ENCODE assay signal across 34 mouse cellular contexts in the genomic region with DNA sequence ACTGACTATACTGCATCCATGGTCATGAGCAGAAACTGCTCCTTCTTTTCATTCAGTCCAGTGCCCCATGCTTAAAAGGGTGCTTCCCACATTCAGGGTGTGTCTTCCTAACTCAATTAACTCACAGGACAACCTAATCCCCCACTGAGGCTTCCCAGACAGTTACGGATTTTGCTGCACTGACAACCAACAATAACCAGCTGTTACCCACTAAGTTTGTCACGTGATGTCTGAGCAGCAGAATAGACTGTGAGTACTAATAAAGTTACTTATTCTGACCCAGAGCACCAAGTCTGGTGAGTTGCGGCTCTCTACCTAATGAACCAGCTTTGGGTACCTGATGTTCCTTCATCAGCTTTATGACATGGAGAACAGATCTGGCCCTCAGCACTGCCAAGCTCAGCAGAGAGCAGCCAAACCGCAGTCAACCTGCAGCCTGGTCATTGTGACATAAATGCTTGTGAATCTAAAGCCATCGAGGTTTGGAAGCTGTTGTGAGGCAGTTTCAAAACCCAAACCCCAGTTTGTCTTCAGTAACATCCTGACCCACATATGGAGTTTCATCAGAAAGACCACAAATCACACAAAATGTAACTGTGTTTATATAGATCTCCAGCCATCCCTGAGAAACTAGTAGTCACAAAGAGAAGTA. TPM values are rescaled to one million over a fixed set of nuclear protein-coding genes. Genes with fewer than 3 reads are reported as not detected.
DNase-seq lines count a peak whose midpoint lies in the region; ATAC-seq and TF ChIP-seq lines count a peak whose summit lies in the region.
"Had no signal": no experiment of that assay in that cellular context is flagged by ENCODE, and none has a peak within 500 bp of the region (broad histone marks: within the 10 kb centered on the region; RNA-seq: fewer than 3 reads in every experiment).

No protein-coding gene starts in this region.

- no peak overlapping the region for H3K4me2 ChIP-seq in kidney, embryonic 16.5 days (replicated peaks; ENCODE audit: low read depth, low read length)
- H3K4me2 ChIP-seq in hindbrain, postnatal 0 days (ENCODE audit: low read depth, low read length) = no peak overlapping the region
- H3K4me2 ChIP-seq: embryonic facial prominence, embryonic 13.5 days; forebrain, embryonic 13.5 days; heart, embryonic 11.5 days; hindbrain, embryonic 13.5 days; limb, embryonic 13.5 days; liver, embryonic 11.5 days; midbrain, embryonic 13.5 days; neural tube, embryonic 15.5 days; stomach, embryonic 15.5 days had no signal

- no peaks in the 10 kb centered on the region for H3K9me3 ChIP-seq in kidney, embryonic 16.5 days (ENCODE audit: low read length)
- H3K9me3 ChIP-seq in hindbrain, postnatal 0 days (ENCODE audit: low read length) = no peaks in the 10 kb centered on the region
- H3K9me3 ChIP-seq: embryonic facial prominence, embryonic 13.5 days; forebrain, embryonic 13.5 days; hindbrain, embryonic 13.5 days; limb, embryonic 13.5 days; midbrain, embryonic 13.5 days; neural tube, embryonic 15.5 days; stomach, embryonic 15.5 days had no signal

- no peak for DNase-seq in kidney, adult 8-10 months
- peak; percentile 33 for DNase-seq in brain, adult 2 months (ENCODE audit: low read depth, low spot score)
- no peak for DNase-seq in right cerebral cortex, postnatal 10 days (ENCODE audit: low spot score in 2 of 2)
- DNase-seq in hindbrain, postnatal 0 days (ENCODE audit: low spot score) = no peak
- DNase-seq in layer of hippocampus, adult 8-10 months (ENCODE audit: low spot score in 2 of 2) = no peak
- DNase-seq: adrenal gland, postnatal 25 days; B cell, adult 2 months; cerebellum, postnatal 25 days; embryo, embryonic 11 days; gastrocnemius, postnatal 10 days; heart, adult 18-20 months; heart, postnatal 4 days; kidney, postnatal 10 days; liver, postnatal 0 days; lung, postnatal 36 days; retina, postnatal 1 day; right cerebral cortex, postnatal 25 days; thymus, postnatal 14 days had no signal

- H3K9ac ChIP-seq in kidney, embryonic 16.5 days (replicated peaks; ENCODE audit: low read length) = no peak overlapping the region
- H3K9ac ChIP-seq in hindbrain, postnatal 0 days (replicated peaks; ENCODE audit: low read length) = no peak overlapping the region
- H3K9ac ChIP-seq: embryonic facial prominence, embryonic 13.5 days; forebrain, embryonic 13.5 days; hindbrain, embryonic 13.5 days; limb, embryonic 13.5 days; liver, postnatal 0 days; midbrain, embryonic 13.5 days; neural tube, embryonic 15.5 days; stomach, embryonic 15.5 days had no signal

- no peaks in the 10 kb centered on the region for H3K4me1 ChIP-seq in kidney, embryonic 16.5 days (ENCODE audit: insufficient read depth, low read length)
- no peaks in the 10 kb centered on the region for H3K4me1 ChIP-seq in hindbrain, postnatal 0 days (ENCODE audit: insufficient read depth, low read length)
- H3K4me1 ChIP-seq: forebrain, embryonic 13.5 days; hindbrain, embryonic 13.5 days; limb, embryonic 13.5 days; midbrain, embryonic 13.5 days; neural tube, embryonic 15.5 days; stomach, embryonic 15.5 days had no signal

- H3K27ac ChIP-seq in kidney, embryonic 16.5 days (ENCODE audit: low read length) = no peak overlapping the region
- no peak overlapping the region for H3K27ac ChIP-seq in hindbrain, postnatal 0 days
- H3K27ac ChIP-seq: embryonic facial prominence, embryonic 13.5 days; forebrain, embryonic 13.5 days; hindbrain, embryonic 13.5 days; left cerebral cortex, adult 2 months; limb, embryonic 13.5 days; midbrain, embryonic 13.5 days; neural tube, embryonic 15.5 days; stomach, embryonic 15.5 days had no signal

- no peaks in the 10 kb centered on the region for H3K27me3 ChIP-seq in kidney, embryonic 16.5 days (ENCODE audit: insufficient read depth, low read length)
- H3K27me3 ChIP-seq in hindbrain, postnatal 0 days (ENCODE audit: insufficient read depth, low read length) = no peaks in the 10 kb centered on the region
- H3K27me3 ChIP-seq: CH12.LX; embryonic facial prominence, embryonic 13.5 days; forebrain, embryonic 13.5 days; hindbrain, embryonic 13.5 days; limb, embryonic 13.5 days; midbrain, embryonic 13.5 days; neural tube, embryonic 15.5 days; stomach, embryonic 15.5 days had no signal

- peak; percentile 39; the same call in 1 of the 2 replicates for ATAC-seq in kidney, embryonic 16.5 days (ENCODE audit: low FRiP score, low TSS enrichment)
- peak; percentile 36; the same call in 1 of the 2 replicates for ATAC-seq in megakaryocyte, adult 5-6 weeks (ENCODE audit: poor library complexity, severe bottlenecking)
- no peak for ATAC-seq in hindbrain, postnatal 0 days
- ATAC-seq: forebrain, embryonic 13.5 days; intestine, postnatal 0 days; liver, postnatal 0 days; midbrain, embryonic 13.5 days had no signal

- no peak overlapping the region for H3K4me3 ChIP-seq in kidney, embryonic 16.5 days (ENCODE audit: low read length)
- no peak overlapping the region for H3K4me3 ChIP-seq in hindbrain, postnatal 0 days (ENCODE audit: low read length)
- H3K4me3 ChIP-seq: embryonic facial prominence, embryonic 13.5 days; erythroblast, embryonic 14.5 days; forebrain, embryonic 13.5 days; hindbrain, embryonic 13.5 days; left cerebral cortex, adult 2 months; limb, embryonic 13.5 days; midbrain, embryonic 13.5 days; neural tube, embryonic 15.5 days; stomach, embryonic 15.5 days had no signal

- no peaks in the 10 kb centered on the region for H3K36me3 ChIP-seq in kidney, embryonic 16.5 days (ENCODE audit: insufficient read depth, low read length)
- H3K36me3 ChIP-seq in hindbrain, postnatal 0 days (ENCODE audit: insufficient read depth, low read length) = no peaks in the 10 kb centered on the region; the same call in 1 of the 2 replicates
- H3K36me3 ChIP-seq: embryonic facial prominence, embryonic 13.5 days; hindbrain, embryonic 13.5 days; limb, embryonic 13.5 days; neural tube, embryonic 15.5 days; stomach, embryonic 15.5 days had no signal

- 71% methylated on average over 5 of the region's 5 CpGs for WGBS in kidney, embryonic 16.5 days
- WGBS in hindbrain, postnatal 0 days = 88% methylated on average over 5 of the region's 5 CpGs

- TF ChIP-seq CTCF in hindbrain, postnatal 0 days (IDR thresholded peaks at IDR 0.05; ENCODE audit: low read depth) = no peak

RNA-seq across cellular contexts. Expression of gene Ncoa7, which starts 16.9 kb away (rescaled TPM):
- polyA plus RNA-seq in kidney, embryonic 16.5 days (2015; fragmentation: Nextera tagmentation; extraction: Ambion mirVana) = 16.9 and 17.5 TPM in 2 replicates
- total RNA-seq in megakaryocyte, adult 5-6 weeks (2015) = 31.3 and 36.2 TPM in 2 replicates
- total RNA-seq in megakaryocyte, adult 5-6 weeks (2017) = 19.7 and 21.9 TPM in 2 replicates
- total RNA-seq in hindbrain, postnatal 0 days (2014; rRNA removed) = 19.8 and 26.5 TPM in 2 replicates
- 23.4 and 24.4 TPM in 2 replicates for polyA plus RNA-seq in hindbrain, postnatal 0 days (2015; fragmentation: Nextera tagmentation; extraction: Ambion mirVana)
- total RNA-seq in layer of hippocampus, adult 8-10 months (2022) = 100 to 1,000 TPM in 2 of 4 experiments, 10 to 100 TPM in 2; 75.7 to 112 (median 99.1) TPM

RNA-seq across cellular contexts. Expression of gene Hey2, which starts 56.4 kb away (rescaled TPM):
- 5.7 and 6.0 TPM in 2 replicates for polyA plus RNA-seq in kidney, embryonic 16.5 days (2015; fragmentation: Nextera tagmentation; extraction: Ambion mirVana)
- total RNA-seq in megakaryocyte, adult 5-6 weeks (2015) = not detected in 2 replicates
- total RNA-seq in megakaryocyte, adult 5-6 weeks (2017) = not detected in 2 replicates
- 7.2 and 10.2 TPM in 2 replicates for total RNA-seq in hindbrain, postnatal 0 days (2014; rRNA removed)
- 3.9 and 4.4 TPM in 2 replicates for polyA plus RNA-seq in hindbrain, postnatal 0 days (2015; fragmentation: Nextera tagmentation; extraction: Ambion mirVana)
- total RNA-seq in layer of hippocampus, adult 8-10 months (2022) = 1 to 10 TPM; 6.6 to 7.5 (median 7.1) TPM
- total RNA-seq: megakaryocyte-erythroid progenitor cell, adult 5-6 weeks had no signal
